ENCODE assay signal across 13 mouse cellular contexts in genomic region chr12:103513451-103513871, GRCm38 (mm10). TPM values are rescaled to one million over a fixed set of nuclear protein-coding genes. Genes with fewer than 3 reads are reported as not detected.
DNase-seq lines count a peak whose midpoint lies in the region; ATAC-seq and TF ChIP-seq lines count a peak whose summit lies in the region.
"Had no signal": no experiment of that assay in that cellular context is flagged by ENCODE, and none has a peak within 500 bp of the region (broad histone marks: within the 10 kb centered on the region; RNA-seq: fewer than 3 reads in every experiment).

No protein-coding gene starts in this region.

- 15% methylated on average over 4 of the region's 4 CpGs for WGBS in cerebellum, adult 2 months
- 25% methylated on average over 4 of the region's 4 CpGs for WGBS in hindbrain, embryonic 13.5 days
- WGBS in heart, embryonic 12.5 days = 51% methylated on average over 4 of the region's 4 CpGs
- 61% methylated on average over 4 of the region's 4 CpGs for WGBS in limb, embryonic 10.5 days

- no peaks in the 10 kb centered on the region for H3K27me3 ChIP-seq in cerebellum, adult 2 months (ENCODE audit: control insufficient read depth, insufficient read depth, low read length)
- no peaks in the 10 kb centered on the region for H3K27me3 ChIP-seq in hindbrain, embryonic 13.5 days
- H3K27me3 ChIP-seq in heart, embryonic 12.5 days (replicated peaks) = no peaks in the 10 kb centered on the region
- H3K27me3 ChIP-seq in limb, embryonic 10.5 days (ENCODE audit: low read depth, poor library complexity, severe bottlenecking) = no peaks in the 10 kb centered on the region

- no peak overlapping the region for H3K27ac ChIP-seq in cerebellum, adult 2 months (ENCODE audit: insufficient read depth, low read length)
- H3K27ac ChIP-seq in hindbrain, embryonic 13.5 days = no peak overlapping the region
- no peak overlapping the region for H3K27ac ChIP-seq in heart, embryonic 12.5 days (ENCODE audit: poor library complexity, severe bottlenecking)
- no peak overlapping the region for H3K27ac ChIP-seq in limb, embryonic 10.5 days

- peak; percentile 65 to 77 for DNase-seq in cerebellum, postnatal 10 days
- DNase-seq in cerebellum, adult 2 months = no peak
- peak; percentile 65 to 84 for DNase-seq in left cerebral cortex, postnatal 25 days (ENCODE audit: low spot score in 2 of 2)
- DNase-seq in right cerebral cortex, adult 2 months (ENCODE audit: low spot score in 2 of 2) = peak; percentile 66 to 78
- DNase-seq in limb, embryonic 10.5 days (ENCODE audit: low spot score) = no peak
- DNase-seq in heart, adult 9 months (ENCODE audit: low spot score in 2 of 2) = no peak
- DNase-seq: cerebellum, adult 11 months; lung, adult 2 months had no signal

- H3K36me3 ChIP-seq in hindbrain, embryonic 13.5 days = no peaks in the 10 kb centered on the region
- no peaks in the 10 kb centered on the region for H3K36me3 ChIP-seq in heart, embryonic 12.5 days
- H3K36me3 ChIP-seq in limb, embryonic 10.5 days = no peaks in the 10 kb centered on the region

- TF ChIP-seq CTCF in cerebellum, adult 2 months (IDR thresholded peaks at IDR 0.05; ENCODE audit: borderline replicate concordance, insufficient read depth, low read depth, low read length) = no peak

- no peak overlapping the region for H3K4me3 ChIP-seq in cerebellum, adult 2 months (replicated peaks; ENCODE audit: insufficient read depth, low read depth, low read length)
- no peak overlapping the region for H3K4me3 ChIP-seq in hindbrain, embryonic 13.5 days
- H3K4me3 ChIP-seq in heart, embryonic 12.5 days = no peak overlapping the region
- no peak overlapping the region for H3K4me3 ChIP-seq in limb, embryonic 10.5 days

- TF ChIP-seq POLR2A in cerebellum, adult 2 months (IDR thresholded peaks at IDR 0.05; ENCODE audit: borderline replicate concordance, insufficient read depth, low read length) = no peak

- no peak overlapping the region for H3K9ac ChIP-seq in hindbrain, embryonic 13.5 days
- H3K9ac ChIP-seq in heart, embryonic 12.5 days = no peak overlapping the region

- no peaks in the 10 kb centered on the region for H3K4me1 ChIP-seq in cerebellum, adult 2 months (ENCODE audit: control insufficient read depth, insufficient read depth, low read length)
- H3K4me1 ChIP-seq in hindbrain, embryonic 13.5 days (replicated peaks) = peaks cover 12% of the 10 kb centered on the region; the same call in 1 of the 2 replicates
- H3K4me1 ChIP-seq in heart, embryonic 12.5 days (replicated peaks) = no peaks in the 10 kb centered on the region
- H3K4me1 ChIP-seq in limb, embryonic 10.5 days = no peaks in the 10 kb centered on the region

- ATAC-seq in hindbrain, embryonic 13.5 days (ENCODE audit: low FRiP score) = peak; percentile 86
- no peak for ATAC-seq in heart, embryonic 12.5 days (ENCODE audit: insufficient number of reproducible peaks, low FRiP score)

- no peak overlapping the region for H3K4me2 ChIP-seq in hindbrain, embryonic 13.5 days
- no peak overlapping the region for H3K4me2 ChIP-seq in heart, embryonic 12.5 days

- no peaks in the 10 kb centered on the region for H3K9me3 ChIP-seq in hindbrain, embryonic 13.5 days
- H3K9me3 ChIP-seq in heart, embryonic 12.5 days (replicated peaks) = no peaks in the 10 kb centered on the region
- no peaks in the 10 kb centered on the region for H3K9me3 ChIP-seq in limb, embryonic 10.5 days (replicated peaks)

- intact Hi-C loops in left cerebral cortex, postnatal 25 days (cut with DNase I) = no loop called here

RNA-seq across cellular contexts. Expression of gene Ppp4r4, which starts 18.6 kb away (rescaled TPM):
- 21.9 and 22.3 TPM in 2 replicates for polyA plus RNA-seq in cerebellum, adult 2 months (2012; rRNA removed)
- polyA plus RNA-seq in hindbrain, embryonic 13.5 days (2015; fragmentation: Nextera tagmentation; extraction: Ambion mirVana) = 2.5 and 3.0 TPM in 2 replicates
- 10 to 100 TPM; 21.5 to 23.4 TPM for total RNA-seq in left cerebral cortex, postnatal 25 days (2021)
- 0.41 and 0.48 TPM in 2 replicates for polyA plus RNA-seq in heart, embryonic 12.5 days (2016; fragmentation: Nextera tagmentation; extraction: Ambion mirVana)
- polyA plus RNA-seq in limb, embryonic 10.5 days (2016; fragmentation: Nextera tagmentation; extraction: Ambion mirVana) = 1.2 and 1.9 TPM in 2 replicates

RNA-seq across cellular contexts. Expression of gene Ifi27l2b, which starts 56.4 kb away (rescaled TPM):
- polyA plus RNA-seq in cerebellum, adult 2 months (2012; rRNA removed) = not detected in 2 replicates
- polyA plus RNA-seq in hindbrain, embryonic 13.5 days (2015; fragmentation: Nextera tagmentation; extraction: Ambion mirVana) = not detected in 2 replicates
- total RNA-seq in left cerebral cortex, postnatal 25 days (2021) = not detected
- 0.31 TPM in 1 of 2 replicates, not detected in the other for polyA plus RNA-seq in heart, embryonic 12.5 days (2016; fragmentation: Nextera tagmentation; extraction: Ambion mirVana)
- not detected in 2 replicates for polyA plus RNA-seq in limb, embryonic 10.5 days (2016; fragmentation: Nextera tagmentation; extraction: Ambion mirVana)
- total RNA-seq: gastrocnemius, adult 18-20 months; neutrophil, adult 5-6 weeks had no signal
- polyA plus RNA-seq: kidney, embryonic 14.5 days had no signal

Comparison
In these comparisons a context has a peak if more than half of its experiments do, and no peak if none do; other contexts are left out.
1. DNase-seq: peak in cerebellum, postnatal 10 days (2 of 2), left cerebral cortex, postnatal 25 days (2 of 2) and right cerebral cortex, adult 2 months (2 of 2); none in cerebellum, adult 2 months (0 of 2), limb, embryonic 10.5 days (single experiment) and heart, adult 9 months (0 of 2).